Mouse (Mus musculus) right cerebral cortex, adult 18-20 months (tissue): ENCODE data around the gene Cmtr2.

ENCODE experiments used
- DNase-seq: peaks from one replicate; pipeline ENCODE4 v3.0.0; 2022; ENCODE audit warnings: mixed read lengths

Cmtr2 gene

DNA sequence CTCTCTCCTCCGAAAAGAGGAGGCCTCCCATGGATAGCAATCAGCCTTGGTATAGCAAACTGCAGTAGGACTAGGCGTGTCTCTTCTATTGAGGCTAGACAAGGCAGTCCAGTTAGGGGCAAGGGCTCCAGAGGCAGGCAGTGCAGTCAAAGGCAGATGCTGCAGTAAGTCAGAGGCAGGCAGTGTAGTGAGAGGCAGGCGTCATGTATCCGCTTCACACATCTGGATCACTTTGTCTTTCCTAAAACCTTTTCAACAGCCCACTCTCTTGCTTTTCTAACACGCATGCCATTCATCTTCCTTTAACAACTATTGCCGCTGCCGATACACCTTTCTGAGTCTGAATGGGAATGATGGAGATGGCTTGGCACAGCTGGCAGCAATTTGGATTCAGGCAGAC lies at the start of gene Cmtr2:
TSS of gene Cmtr2 (plus strand) at position 301 of the 400 bp plus-strand sequence.
- DNase-seq = no peak

DNA sequence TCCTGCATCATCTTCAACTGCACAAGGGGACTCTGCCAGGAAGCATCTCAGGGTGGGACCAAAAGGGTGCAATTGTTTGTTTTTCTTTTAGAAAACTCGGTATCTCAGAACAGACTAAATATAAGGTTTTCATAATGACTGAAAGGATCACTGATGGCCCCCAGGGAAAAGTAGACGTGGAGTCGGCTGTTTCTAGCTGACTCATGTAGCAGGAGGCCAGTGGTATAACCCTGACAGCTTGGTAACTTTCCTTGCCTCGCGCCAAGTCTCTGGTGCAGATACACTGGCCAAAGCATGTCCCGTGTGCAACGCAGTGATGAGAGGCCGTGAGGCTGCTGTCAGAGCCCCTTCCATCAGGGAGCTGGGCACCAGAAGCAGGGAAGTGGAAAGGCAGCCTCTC lies 49.2 kb upstream of the Cmtr2 start:
- no peak for DNase-seq

DNA sequence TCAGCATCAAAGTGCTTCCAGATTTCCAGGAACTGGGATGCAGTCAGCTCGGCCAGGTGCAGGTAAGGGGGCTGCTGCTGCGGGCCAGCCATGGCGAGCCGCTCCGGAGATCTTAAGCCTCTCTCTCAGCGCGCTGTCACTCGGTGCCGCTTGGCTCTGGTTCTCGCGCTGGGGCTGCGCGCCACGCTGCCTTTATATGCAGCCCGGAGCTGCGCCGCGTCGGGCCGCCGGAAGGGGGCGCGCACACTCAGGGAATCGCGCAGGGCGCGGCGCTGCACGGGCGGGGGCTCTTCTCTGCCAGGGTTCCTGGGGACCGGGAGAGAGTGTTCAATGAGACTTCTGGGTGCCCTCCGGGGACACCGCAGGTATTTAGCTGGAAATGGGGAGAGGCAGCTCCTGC lies 47.4 kb upstream of the Cmtr2 start, which contains the start of gene Calb2:
TSS of gene Calb2 (minus strand) at position 165 of the 400 bp plus-strand sequence.
- peak; percentile 55 for DNase-seq

DNA sequence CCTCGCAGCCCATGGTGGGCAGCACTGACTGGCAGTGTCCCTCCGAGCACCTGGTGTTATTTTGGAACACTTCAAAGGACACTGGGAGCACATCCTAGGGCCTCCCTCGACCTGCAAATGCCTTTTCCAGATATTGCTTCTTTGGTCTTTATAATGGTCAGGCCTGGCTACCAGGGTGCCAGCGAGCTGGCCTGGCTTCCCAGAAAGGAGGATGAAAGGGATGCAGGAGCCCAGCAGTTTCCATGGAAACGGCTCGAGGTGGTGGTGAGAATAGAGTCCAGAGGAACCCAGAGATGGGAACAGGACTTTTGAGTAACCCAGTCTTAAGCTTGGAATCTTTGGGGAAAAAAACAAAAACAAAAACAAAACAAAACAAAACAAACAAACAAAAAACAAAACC lies 43.3 kb upstream of the Cmtr2 start:
- no peak for DNase-seq

DNA sequence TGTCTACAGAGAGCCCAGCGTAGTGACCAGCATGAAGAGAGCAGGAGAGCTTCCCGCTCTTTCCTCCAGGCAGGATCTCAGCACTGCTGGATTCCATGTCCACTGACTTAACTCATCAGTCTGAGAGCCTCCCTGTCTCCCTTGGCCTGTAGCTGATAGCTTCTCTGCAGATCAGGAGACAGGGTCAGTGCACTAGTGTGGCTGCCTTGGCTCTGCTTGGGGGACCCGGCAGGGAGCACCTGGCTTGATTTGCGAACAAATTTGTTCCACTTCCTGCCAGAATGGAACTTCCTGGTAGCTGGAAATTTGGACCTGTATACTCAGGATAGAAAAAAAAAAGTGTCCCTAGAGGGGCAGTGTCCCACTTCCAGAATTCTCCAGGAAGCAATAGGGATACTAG lies 40.6 kb upstream of the Cmtr2 start:
- DNase-seq = no peak

DNA sequence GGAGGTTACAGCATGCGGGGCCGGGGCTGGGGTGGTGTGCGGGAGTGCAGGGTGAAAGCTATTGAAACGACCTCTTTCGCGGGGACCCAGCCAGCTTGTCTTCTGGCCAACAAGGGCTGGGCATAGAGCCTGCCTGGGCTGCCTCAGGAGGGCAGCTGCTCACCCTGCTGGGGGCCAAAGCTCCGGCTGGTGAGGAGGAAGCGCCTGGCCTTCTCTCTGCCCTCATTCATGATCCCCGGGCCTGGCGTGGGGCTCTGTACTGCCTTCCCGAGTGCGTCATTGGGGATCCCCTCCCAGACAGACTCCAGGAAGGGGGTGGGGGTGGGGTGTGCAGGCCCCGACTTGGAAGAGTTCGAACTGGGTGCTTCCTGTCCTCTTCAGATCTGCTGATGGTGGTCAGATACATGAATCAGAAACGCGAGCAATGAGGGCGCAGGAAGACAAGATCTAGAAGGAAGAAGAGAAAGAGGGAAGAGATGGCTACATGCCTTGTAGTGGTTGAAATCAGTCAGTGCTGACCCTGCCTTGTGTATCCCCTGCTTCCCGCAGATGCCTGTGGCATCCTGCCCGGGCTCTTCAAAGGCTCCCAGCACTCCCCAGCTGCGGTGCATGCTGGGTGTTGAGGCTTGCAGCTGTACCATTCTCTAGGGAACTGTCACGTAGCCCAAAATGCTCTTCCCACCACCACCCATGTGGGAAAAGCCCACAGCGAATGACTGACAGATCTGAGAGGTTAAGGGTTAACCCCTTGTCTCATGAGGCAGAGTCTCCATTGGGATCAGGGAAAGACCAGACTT lies 37.9 kb upstream of the Cmtr2 start:
- peak; percentile 22 for DNase-seq

DNA sequence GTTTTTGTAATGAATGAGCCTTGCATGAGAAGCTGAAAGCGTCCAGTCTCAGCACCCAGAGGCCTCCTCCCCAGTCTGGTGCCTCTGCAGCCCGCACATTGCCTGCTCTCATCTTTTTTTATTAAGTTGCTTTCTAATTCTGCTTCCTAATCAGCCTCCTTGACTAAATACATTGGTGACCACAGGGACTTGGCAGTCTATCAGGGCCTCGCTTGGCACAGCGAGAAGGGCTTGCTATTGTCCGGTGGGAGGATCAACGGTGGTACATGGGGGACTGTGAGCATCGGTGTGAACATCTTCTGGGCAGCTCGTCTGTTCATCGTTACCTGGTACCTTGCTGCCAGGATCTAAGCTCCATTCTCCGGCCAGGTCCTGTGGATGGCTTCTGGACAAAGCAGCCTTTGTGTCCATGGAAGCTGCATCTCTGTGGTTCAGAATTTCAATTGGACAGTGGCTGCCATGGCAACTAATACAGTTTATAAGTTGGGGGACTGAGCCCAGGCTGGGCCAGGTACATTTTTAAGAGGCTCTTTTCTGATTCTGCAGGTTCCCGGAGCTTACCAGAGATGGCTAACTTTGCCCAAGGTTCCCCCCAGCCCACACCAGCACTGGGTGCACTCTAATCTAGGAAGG lies 32.6 kb upstream of the Cmtr2 start:
- DNase-seq = no peak

DNA sequence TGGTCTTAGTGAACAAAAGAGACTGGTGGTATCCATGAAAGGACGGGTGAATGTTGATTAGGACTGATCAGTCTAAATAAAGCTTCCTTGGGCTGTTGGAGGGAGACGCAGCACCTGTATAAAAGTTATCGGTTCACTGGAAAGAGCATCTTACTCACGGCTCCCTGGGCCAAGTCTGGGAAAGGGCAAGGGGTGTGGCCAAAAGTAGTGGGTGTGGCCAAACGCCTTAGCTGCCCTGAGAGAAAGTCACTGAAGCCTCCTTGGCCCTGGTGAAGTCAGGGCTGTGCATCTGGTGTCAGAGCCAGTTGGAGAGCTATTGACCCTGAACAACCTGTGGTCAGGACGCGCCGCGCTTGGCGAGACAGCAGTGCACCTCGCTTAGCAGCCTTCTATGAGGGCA lies 31.7 kb upstream of the Cmtr2 start:
- DNase-seq = no peak

DNA sequence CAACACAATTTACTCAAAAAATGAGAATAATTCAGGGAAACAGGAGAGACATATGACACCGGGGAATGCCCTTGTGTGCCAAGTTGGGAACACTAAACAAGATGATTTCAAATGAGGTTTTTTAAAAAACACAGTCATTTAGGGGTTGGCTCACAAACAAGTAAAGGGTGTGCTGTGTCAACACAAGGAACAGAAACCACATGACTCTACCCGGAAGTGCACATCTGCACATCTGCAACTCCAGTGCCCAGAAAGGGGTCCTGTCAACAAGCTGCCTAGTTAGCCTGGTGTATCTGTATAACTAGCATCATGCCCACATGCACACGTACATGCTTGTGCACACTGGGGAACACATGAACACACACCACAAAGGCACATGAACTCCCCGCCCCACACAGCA lies 29.9 kb upstream of the Cmtr2 start:
- DNase-seq = no peak

DNA sequence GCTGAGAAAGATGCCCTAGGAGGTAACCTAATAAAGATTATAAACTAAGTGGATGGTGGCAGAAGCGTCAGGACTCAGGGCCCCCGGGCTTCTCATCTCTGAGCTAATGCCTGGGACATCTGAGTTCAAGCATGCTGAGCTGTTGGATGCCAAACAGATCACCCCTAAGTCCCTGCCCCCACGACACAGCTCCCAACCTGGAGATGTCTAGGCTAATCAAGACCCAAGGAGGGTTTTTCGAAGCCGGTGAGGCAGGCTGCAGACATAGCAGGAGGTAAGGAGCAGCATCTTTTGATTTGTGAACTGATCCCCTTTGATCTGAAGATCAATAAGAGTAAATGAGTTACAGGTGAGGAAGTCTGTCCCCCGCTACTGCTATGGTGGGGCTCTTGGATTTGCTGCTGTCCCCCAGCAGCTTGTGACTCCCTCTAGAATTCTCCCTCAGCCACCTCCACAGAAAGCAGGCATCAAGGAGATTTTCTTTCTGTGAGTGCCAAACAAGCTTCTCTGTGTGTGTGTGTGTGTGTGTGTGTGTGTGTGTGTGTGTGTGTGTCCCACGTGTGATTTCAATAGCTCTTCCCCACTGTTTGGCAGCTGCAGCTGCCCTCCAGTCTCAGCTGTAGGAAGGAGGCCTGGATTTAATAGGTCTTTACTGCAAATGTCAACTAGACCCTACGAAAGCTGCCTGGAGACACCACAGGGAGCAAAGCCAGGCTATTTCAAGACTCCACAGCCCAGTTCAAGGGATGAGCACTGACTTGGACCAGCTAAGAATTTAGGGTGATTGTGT lies 26.3 kb upstream of the Cmtr2 start:
- DNase-seq = no peak

DNA sequence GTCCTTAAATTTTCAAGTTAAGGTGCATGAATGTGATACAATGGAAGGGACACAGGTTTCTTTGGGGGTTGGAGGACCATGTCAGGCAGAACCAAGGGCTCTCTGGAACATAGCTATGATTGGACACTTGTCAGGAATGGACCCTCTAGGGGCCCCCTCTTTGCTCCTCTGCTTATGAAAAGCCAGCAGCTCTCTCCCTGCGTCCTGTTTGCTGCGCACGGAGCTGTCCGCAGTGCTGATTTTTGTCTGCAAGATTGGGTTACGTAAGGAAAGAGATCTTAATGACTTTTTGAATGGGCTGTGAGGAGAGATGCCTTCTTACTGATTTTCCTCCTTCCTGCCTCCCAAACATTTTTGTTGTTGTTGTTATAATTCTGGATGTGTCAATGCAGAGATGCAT lies 18.8 kb upstream of the Cmtr2 start:
- DNase-seq = no peak

DNA sequence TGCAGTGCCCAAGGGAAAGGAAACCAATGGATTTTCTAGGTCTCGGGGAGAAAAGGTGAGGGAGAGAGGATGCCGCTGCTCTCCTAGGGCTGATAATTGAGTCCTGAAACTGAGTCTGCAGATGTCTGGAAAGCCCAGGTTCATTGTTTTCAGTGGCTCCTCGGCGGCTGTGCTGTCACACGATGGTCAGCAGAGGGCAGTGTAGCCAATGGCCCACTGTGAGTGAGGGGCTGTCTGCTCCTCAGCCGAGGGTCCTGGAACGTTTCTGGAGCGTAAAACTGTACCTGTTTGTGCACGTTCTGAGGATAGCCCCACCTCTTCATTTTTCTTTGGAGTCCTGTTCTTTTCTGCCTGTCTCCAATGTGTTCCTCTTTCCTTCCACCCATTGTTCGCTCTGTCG lies 13.7 kb upstream of the Cmtr2 start:
- DNase-seq = no peak

DNA sequence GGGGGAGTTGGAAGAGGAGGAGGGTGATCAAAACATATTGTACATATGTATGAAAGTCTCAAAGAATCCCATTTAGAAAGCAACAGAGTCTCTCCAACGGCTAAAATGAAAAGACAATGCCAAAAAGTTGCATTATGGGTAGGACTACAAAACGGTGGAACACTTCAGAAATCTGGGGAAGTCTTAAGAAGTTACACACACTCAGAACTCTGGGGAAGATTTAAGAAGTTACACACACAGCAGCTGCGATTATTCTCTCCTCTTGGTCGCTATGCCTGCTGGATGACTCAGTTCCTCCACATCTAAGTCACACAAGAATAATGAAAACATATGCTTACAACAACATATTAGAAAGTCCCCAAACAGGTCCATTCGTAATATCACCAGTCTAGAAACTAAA lies 788 bp downstream of the Cmtr2 start:
- no peak for DNase-seq

DNA sequence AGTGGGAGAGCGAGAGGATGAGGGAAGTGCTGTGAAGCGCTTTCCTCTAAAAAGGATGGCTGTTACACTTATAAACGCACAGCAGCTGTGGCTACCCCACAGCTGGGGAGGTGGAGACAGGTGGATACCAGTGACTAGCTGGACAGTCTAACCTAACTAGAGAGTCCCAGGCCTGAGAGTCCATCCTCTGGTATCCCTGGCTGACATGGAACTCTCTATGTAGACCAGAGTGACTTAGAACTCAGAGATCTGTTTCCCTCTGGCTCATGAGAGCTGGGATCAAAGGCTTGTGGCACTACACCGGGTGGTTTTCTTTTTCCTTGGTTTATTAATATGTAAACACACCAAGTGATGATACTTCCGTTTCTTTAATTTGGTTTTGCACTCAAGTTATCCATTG lies 1.7 kb downstream of the Cmtr2 start:
- DNase-seq = peak; percentile 15

DNA sequence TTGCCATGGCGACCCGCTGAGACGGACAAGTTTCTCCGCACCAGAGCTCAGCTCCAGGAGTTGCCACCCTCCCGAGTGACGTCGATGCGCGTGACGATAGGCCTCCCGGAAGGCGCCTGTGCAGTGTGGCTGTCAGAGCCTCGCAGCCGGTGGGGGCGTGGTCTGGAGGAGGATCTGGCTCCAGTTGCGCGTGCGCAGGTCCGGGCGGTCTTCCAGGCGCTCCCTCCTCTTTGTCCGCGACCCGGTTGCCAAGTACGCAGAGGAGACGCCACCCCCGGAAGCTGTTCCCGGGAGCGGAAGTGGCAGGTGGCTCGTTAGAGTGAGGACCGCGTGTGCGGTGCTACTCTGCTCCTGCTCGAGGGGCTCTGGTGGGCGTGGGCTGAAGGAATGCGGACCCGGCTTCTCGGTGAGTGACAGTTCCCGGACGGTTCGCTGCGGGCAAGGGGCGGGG lies 2.2 kb downstream of the Cmtr2 start:
- DNase-seq = peak; percentile 100

DNA sequence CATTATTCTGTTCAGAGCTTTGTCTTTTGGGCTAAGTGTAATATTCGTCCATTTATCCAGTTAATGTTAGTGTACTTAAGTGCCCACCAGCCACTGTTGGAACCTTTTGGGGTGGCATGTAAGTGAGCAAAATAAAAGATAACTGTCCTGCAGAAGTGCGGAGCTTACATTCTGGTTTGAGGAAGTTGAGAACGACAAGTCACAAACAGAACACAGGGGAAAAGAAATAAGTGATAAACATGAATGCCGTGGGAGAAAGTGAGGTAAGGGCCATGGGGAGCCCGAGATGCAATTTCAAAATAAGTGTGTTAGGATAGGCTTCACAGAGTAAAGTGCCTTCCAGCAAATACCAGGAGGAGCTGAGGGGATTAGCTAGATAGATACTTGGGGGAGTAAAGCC lies 3.0 kb downstream of the Cmtr2 start:
- DNase-seq = no peak

DNA sequence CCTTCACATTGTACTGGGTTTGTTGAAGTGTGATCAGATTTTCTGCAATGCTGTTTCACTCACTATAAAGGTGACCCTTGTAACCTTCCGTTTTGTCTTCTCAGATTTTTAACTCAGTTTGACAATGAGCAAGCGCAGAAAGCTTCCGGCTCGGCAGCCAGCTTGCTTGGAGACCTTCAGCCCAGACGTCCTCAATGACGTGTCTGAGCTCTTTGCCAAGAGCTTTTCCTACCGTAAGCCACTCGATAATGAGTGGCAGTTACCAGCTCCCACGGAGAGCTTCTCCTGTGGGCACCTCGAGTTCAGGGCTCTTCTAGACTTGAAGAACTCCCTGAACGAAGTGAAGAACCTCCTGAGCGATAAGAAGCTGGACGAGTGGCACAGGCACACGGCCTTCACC lies 5.5 kb downstream of the Cmtr2 start:
- DNase-seq = no peak

DNA sequence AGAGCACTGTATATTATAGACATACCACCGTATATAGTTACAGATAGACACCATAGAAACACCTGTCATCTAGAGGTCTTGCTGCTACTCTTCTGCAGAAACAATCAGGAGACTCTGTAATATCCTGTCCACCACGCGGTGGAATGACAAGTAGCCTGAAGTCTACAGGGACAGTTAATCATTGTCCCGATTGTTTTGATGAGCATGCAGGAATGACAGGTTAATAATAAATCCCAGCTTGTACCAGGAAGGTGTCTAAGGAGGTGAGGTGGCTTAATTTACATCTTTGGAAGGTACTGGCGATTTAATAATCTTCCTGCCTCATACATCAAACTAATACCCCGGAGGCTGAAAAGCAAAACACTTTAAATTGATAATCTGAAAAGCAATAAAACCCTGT lies 15.3 kb downstream of the Cmtr2 start:
- no peak for DNase-seq

DNA sequence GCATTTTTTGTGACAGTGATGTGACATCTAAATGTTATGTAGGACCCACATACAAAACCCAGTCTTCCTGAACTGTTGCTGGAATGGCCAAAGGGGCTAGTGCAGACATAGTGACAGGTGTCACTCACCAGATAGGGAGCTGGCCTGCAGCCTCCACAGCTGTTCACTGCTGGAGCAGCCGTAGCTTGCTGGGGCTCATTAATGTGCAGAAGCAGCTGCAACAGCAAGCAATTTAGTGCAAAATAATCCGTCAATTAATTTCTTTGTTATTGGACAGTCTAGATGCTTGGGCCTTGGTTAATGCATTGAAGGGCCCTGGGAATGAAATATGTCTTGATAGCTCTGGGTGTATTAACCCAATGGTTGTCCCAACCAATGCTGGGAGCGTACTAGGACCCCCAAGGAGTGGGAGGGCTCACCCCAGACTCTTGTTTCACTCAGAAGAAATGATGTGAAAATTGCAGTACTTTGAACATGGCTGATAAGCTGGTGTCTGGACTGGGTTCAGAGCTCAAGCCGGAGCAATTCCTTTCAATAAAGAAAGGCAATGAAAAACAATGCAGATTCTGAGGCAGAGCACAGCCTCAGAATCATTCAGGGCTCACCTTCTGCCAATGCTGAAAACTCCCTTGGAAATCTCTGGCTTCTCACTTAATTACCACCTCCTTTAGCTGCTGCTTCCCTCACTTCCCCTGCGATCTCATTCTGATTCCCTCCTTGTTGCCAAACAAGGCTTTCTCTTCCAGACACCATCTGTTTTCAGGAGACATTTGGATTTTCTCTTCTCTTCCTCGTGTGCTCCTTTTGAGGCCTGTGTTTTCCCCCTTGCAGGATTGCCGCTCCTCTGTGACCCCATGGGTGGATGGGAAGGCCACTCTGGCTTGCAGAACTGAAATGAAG lies 27.1 kb downstream of the Cmtr2 start:
- no peak for DNase-seq

DNA sequence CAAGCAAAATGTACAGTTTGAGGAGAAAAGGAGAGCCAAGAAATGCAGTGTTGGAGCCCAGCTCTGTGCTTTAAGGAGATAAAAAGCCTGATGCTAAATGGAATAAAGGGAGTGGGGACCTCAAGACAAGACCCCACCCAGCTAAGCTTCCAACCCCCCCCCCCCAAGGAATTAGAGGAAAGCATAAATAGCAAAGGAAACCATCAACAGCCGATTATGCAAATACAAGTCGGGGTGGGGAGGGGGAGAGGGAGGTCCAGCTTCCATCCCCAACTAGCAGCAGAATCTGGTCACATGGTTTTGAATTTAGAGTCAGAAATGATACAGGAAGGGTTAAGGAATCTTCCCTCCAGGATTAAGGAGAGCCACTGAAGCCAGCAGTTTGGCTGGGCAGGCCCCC lies 29.1 kb downstream of the Cmtr2 start:
- DNase-seq = no peak

DNA sequence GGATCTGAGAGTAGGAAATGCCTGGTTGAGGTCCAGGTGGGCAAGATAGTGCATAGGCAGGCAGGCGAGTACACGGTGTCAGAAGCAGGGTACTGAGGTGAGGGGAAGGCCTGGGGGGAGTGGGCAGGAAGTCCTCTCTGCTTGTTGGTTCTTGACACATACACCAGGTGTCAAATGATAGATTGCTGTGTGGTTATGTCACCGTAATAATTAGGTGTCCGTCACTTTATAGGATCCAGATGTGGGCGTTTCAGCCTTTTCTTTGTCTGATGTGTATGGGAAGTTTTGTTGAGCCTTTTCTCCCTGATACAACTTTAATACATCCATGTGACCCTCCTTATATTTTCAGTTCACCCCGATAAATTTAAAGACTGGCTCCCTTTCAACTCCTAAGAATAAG lies 31.8 kb downstream of the Cmtr2 start:
- no peak for DNase-seq

DNA sequence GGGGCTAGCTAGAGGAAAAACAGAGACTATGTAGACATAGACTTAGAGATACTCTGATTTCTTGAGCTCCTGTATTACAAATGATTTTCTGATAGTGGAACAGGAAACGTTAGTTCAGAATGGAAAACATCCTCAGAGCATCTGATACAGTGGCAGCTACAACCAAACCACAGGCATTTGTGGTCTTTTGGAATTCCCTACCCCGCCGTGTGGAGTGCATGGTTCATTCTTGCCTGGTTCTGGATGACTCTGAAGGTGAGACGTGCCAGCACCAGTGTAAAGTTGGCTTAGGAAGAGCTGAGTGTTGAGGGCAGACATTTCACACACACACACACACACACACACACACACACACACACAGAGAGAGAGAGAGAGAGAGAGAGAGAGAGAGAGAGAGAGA lies 38.5 kb downstream of the Cmtr2 start:
- DNase-seq = no peak
